Mouse (Mus musculus) c-Kit-negative CD71-positive TER-119-positive erythroid progenitor cells, embryonic 14.5 days (primary cell): ENCODE results near the gene Mrpl17.
A peak's percentile ranks its signal among the peaks of the same experiment; 100 is the strongest.
"Not testable (repeated sequence)": the region's sequence is repeated elsewhere in the genome, so short reads cannot be mapped to it uniquely, and the experiment has no call there.

Experiments used
- DNase-seq: peaks from one replicate; pipeline ENCODE4 v3.0.0-alpha.2; 2013; ENCODE audit warnings: low read depth, low spot score

Mrpl17 gene

GRCm38 (mm10) chr7:105810877-105811489 lies at the start of gene Mrpl17:
Gene Mrpl17, minus strand, starts transcription at chr7:105811099.
- DNase-seq: peak; percentile 98

GRCm38 (mm10) chr7:105855718-105856560 lies 45.0 kb upstream of the Mrpl17 start:
- DNase-seq: not testable (repeated sequence)

GRCm38 (mm10) chr7:105824281-105824680 lies 13.4 kb upstream of the Mrpl17 start:
- no peak for DNase-seq

- DNase-seq: no peak
Observed at GRCm38 (mm10) chr7:105818483-105818882, 7.6 kb upstream of the Mrpl17 start.

- no peak for DNase-seq
Observed at GRCm38 (mm10) chr7:105816736-105817135, 5.8 kb upstream of the Mrpl17 start.

- DNase-seq: no peak
Observed at GRCm38 (mm10) chr7:105813326-105813725, 2.4 kb upstream of the Mrpl17 start.

GRCm38 (mm10) chr7:105812566-105812965 lies 1.7 kb upstream of the Mrpl17 start:
- no peak for DNase-seq

- DNase-seq: no peak
Observed at GRCm38 (mm10) chr7:105811516-105811915, 617 bp upstream of the Mrpl17 start.

- peak; percentile 34 for DNase-seq
Observed at GRCm38 (mm10) chr7:105810280-105810876, 521 bp downstream of the Mrpl17 start.

GRCm38 (mm10) chr7:105809836-105810235 lies 1.1 kb downstream of the Mrpl17 start:
- peak; percentile 15 for DNase-seq

GRCm38 (mm10) chr7:105808385-105808784 lies 2.5 kb downstream of the Mrpl17 start:
- DNase-seq: no peak

GRCm38 (mm10) chr7:105806716-105807115 lies 4.2 kb downstream of the Mrpl17 start:
- DNase-seq: no peak

- DNase-seq: no peak
Observed at GRCm38 (mm10) chr7:105806125-105806524, 4.8 kb downstream of the Mrpl17 start.

- DNase-seq: no peak
Observed at GRCm38 (mm10) chr7:105803428-105803827, 7.5 kb downstream of the Mrpl17 start.

GRCm38 (mm10) chr7:105802771-105803170 lies 8.1 kb downstream of the Mrpl17 start:
- DNase-seq: no peak

- DNase-seq: no peak
Observed at GRCm38 (mm10) chr7:105802312-105802711, 8.6 kb downstream of the Mrpl17 start.

GRCm38 (mm10) chr7:105796972-105797371 lies 13.9 kb downstream of the Mrpl17 start:
- no peak for DNase-seq

- no peak for DNase-seq
Observed at GRCm38 (mm10) chr7:105795759-105796366, 15.0 kb downstream of the Mrpl17 start.

GRCm38 (mm10) chr7:105793701-105794100 lies 17.2 kb downstream of the Mrpl17 start:
- DNase-seq: no peak

- no peak for DNase-seq
Observed at GRCm38 (mm10) chr7:105791147-105791546, 19.8 kb downstream of the Mrpl17 start.

GRCm38 (mm10) chr7:105787285-105788140 lies 23.4 kb downstream of the Mrpl17 start, which contains the start of gene Dchs1:
Gene Dchs1, minus strand, starts transcription at chr7:105787654.
- no peak for DNase-seq
